Mouse (Mus musculus) olfactory bulb, adult 2 months (tissue): Measurements from ENCODE around the gene Gm43191. TPM values are rescaled to one million over a fixed set of nuclear protein-coding genes. Genes with fewer than 3 reads are reported as not detected.
A peak's percentile ranks its signal among the peaks of the same experiment; 100 is the strongest.

ENCODE experiments used
- H3K27ac ChIP-seq: fragments of 200-500 bp; 2 replicates; pipeline ENCODE4 v1.5.1; 2012; ENCODE audit warnings: low read depth, low read length; ENCODE audit not compliant: insufficient read depth
- H3K4me1 ChIP-seq: fragments of 200-500 bp; 2 replicates; pipeline ENCODE4 v1.6.1; 2012; ENCODE audit warnings: low read length; ENCODE audit not compliant: control insufficient read depth, insufficient read depth
- H3K4me3 ChIP-seq: fragments of 200-500 bp; 2 replicates; pipeline ENCODE4 v1.5.1; 2012; ENCODE audit warnings: mild to moderate bottlenecking, low read depth, low read length, moderate library complexity; ENCODE audit not compliant: insufficient read depth
- CTCF ChIP-seq: fragments of 200-500 bp; IDR thresholded peaks from 2 replicates; pipeline ENCODE4 v1.5.1; 2012; ENCODE audit warnings: low read depth, mild to moderate bottlenecking, low read length, moderate library complexity; ENCODE audit not compliant: insufficient read depth
- POLR2A ChIP-seq: fragments of 200-500 bp; IDR thresholded peaks from 2 replicates; pipeline ENCODE4 v1.6.1; 2012; ENCODE audit warnings: mild to moderate bottlenecking, low read depth, low read length, moderate library complexity; ENCODE audit not compliant: insufficient read depth
- WGBS: fragments of 180-500 bp; shearing (Covaris S2); methylation state at CpG from one replicate; pipeline ENCODE4 v1.1.7; 2018; 5-methylcytosine and 5-hydroxymethylcytosine counted together
- polyA plus RNA-seq: library from polyadenylated mRNA; stranded (reverse); fragments of >200 nt; gene quantifications from 2 replicates; pipeline ENCODE4 v1.2.4, GENCODE M21; 2012; ENCODE audit warnings: low replicate concordance; ENCODE audit not compliant: missing spikeins, insufficient read depth, insufficient read length

The Gm43191 gene
- polyA plus RNA-seq, 1 experiment = not detected

DNA sequence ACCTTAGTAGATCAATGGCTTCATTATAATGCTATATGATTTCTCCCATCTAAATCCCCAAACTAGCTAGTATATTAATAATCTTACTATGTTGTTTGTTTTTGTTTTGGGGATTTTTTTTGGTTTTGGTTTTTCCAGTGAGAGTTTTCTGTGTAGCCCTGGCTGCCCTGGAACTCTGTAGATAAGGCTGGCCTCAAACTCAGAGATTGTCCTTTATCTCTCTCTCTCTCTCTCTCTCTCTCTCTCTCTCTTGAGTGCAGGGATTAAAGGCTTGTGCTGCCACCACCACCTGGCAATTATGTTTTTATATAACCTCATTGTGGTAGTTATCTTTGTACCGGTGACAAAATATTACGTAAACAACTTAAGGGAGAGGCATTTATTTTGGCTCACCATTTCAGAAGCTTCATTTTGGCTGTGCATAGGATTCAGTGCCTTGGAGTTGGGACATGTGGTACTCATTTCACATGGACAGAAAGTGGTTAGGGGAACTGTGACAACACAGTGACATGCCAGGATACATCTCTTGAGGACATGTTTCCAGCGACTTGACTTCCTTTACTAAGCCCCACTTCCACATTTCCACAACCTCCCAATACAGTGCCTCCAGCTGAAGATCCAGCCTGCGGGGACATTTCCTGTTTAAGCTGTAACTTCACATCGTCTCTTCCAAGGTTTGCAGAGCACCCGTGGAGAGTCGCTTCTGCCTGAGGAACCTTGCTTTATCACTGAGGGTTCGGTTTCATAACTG, 65.6 kb downstream of the Gm43191 start:
- no peak overlapping the region for H3K27ac ChIP-seq
- H3K4me1 ChIP-seq = peaks cover 5% of the 10 kb centered on the region
- no peak overlapping the region for H3K4me3 ChIP-seq
- WGBS = 90% methylated on average over 8 of the region's 8 CpGs
- TF ChIP-seq POLR2A = no peak
- no peak for TF ChIP-seq CTCF

DNA sequence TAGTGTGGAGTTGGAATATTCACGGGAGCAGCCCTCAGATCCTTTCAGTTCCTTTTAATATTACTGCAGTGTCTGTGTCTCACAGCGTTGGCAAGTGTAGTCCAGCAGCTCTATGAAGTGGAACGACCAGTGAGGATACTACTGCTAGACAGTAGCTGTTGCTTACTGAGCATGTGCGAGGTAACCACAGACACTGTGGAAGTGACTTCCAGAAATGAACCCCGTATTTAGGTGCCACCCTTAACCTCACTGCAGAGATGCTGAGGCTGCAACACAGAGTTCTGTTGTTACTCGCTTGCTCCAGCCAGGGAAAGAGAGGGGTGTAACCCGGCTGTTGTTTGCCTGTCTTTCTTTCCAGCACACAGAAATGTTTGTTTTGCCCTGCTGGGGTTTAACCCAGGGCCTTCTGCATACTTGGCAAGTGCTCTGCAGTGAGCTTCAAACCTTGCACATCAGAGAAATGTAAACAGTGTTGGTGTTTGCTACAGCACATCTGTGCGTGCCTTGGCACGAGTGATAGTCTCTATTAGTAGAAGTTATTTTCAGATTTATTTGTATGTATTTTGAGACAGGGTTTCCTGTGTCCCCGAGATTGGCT, 66.7 kb downstream of the Gm43191 start, which contains the start of gene Trmt13:
Gene Trmt13, minus strand, starts transcription at position 293 of the 598 bp plus-strand sequence.
- Histone ChIP-seq H3K27ac (no peak within 1 kb of the TSS), H3K4me1 (peaks cover 5% of the 10 kb centered on the region), H3K4me3 (no peak within 1 kb of the TSS)
- WGBS = 46% methylated on average over 10 of the region's 10 CpGs
- TF ChIP-seq CTCF = no peak
- no peak for TF ChIP-seq POLR2A

DNA sequence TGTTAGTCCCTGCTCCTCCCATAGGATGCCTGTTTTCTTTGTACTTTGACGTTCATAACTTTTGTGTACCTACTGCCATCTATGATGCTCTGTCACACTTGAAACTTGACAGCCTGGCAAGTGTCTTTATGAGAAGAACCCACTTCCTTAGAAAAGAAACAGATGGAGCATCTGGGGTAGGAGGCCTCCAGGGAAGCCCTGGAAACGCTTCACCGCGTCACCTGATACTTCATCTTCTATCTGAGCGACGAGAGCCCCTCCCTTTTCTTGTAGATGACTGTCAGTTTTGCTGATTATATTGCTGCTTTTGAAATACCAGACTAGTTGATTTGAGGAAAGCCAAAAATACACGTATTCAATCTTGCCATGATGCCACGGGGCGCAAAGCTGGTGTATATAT, 76.5 kb downstream of the Gm43191 start:
- no peak overlapping the region for H3K4me3 ChIP-seq

DNA sequence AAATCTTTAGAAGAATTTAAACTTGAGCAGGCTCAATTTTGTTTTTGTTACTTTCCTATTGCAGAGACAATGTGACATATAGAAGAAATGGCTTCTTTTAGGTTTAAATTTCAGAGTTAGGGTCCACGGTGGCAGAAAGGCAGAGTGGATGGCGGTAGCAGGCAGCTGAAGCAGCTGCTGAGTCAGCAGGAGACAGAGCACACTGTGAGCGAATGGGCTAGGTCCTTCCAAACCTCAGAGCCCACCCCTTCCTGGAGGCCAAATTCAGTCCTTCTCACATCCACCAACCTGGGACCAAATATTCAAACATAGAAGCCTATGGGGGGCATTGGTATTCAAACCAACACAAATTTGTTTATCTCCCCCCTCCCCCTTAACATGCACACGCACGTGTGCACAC, 79.3 kb downstream of the Gm43191 start:
- no peak overlapping the region for H3K27ac ChIP-seq
- TF ChIP-seq POLR2A (no peak), CTCF (no peak)
- H3K4me3 ChIP-seq = no peak overlapping the region
- no peaks in the 10 kb centered on the region for H3K4me1 ChIP-seq
- WGBS = 95% methylated on average over 5 of the region's 5 CpGs

More for the DNA sequence above, 76.5 kb downstream of the Gm43191 start:
- H3K27ac ChIP-seq = no peak overlapping the region
- TF ChIP-seq CTCF = no peak
- no peak for TF ChIP-seq POLR2A
- H3K4me1 ChIP-seq = no peaks in the 10 kb centered on the region
- 89% methylated on average over 9 of the region's 9 CpGs for WGBS

DNA sequence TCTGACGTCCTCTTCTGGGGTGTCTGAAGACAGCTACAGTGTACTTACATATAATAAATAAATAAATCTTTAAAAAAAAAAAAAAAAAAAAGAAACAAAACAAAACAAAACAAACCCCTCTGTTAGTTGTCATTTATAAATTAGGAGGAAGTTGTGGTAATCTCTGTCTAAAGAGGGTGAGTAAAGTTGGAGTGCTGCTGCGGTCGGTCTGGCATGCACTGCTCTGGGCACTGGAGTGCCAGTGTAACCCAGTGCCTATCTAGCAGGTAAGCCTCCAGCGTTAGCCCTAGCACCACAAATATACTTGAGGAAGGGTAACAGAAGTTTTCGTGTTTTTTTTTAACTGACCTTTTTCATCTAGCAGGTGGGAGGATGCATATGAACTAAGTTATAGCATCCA, 80.1 kb downstream of the Gm43191 start:
- no peak for TF ChIP-seq POLR2A
- no peak for TF ChIP-seq CTCF
- H3K4me3 ChIP-seq = no peak overlapping the region
- no peak overlapping the region for H3K27ac ChIP-seq
- H3K4me1 ChIP-seq = no peaks in the 10 kb centered on the region
- 96% methylated on average over 5 of the region's 5 CpGs for WGBS

DNA sequence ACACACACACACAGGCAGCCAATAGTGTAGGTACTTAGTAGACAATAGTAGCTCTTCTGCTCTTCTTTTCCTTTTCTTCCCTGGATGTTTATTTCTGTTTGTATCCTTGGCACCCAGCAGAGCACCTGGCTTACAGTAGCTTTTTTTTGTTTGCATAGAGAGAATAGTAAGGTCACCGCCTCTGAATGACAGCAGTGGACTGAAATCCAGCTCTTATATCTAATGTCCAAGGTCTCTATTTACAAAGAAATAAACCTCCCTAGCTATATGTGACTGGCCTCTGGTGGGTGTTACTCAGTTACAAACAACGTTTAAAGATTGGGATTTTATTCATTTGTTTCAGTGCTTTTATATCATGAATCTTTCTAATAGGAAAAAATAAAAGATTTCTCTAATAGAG, 81.4 kb downstream of the Gm43191 start:
- Histone ChIP-seq H3K4me3 (no peak overlapping the region), H3K27ac (no peak overlapping the region), H3K4me1 (no peaks in the 10 kb centered on the region)
- WGBS = 87% methylated on average over 2 of the region's 2 CpGs
- TF ChIP-seq POLR2A (no peak), CTCF (no peak)

DNA sequence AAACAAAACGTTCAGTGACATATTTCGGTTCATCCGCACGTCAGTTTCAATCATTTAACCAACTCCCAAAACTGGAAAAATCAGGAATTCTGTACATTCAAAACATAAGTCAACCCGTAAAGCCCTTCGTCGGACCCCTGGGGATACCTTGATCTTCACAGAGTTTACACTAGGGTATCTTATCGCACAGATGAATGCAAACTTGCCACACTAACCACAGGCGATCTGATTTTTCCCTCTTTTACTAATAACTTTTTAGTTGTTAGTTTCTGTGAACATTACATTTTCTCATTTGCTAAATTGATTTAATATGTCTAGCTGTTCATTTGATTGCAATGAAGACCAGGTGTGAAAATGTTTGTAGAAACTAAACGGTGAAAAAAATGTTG, 85.5 kb downstream of the Gm43191 start:
- TF ChIP-seq POLR2A = no peak
- TF ChIP-seq CTCF = no peak
- WGBS = 9% methylated on average over 10 of the region's 10 CpGs
- Histone ChIP-seq H3K4me1 (no peaks in the 10 kb centered on the region), H3K4me3 (peak overlapping the region; percentile 76), H3K27ac (no peak overlapping the region)

DNA sequence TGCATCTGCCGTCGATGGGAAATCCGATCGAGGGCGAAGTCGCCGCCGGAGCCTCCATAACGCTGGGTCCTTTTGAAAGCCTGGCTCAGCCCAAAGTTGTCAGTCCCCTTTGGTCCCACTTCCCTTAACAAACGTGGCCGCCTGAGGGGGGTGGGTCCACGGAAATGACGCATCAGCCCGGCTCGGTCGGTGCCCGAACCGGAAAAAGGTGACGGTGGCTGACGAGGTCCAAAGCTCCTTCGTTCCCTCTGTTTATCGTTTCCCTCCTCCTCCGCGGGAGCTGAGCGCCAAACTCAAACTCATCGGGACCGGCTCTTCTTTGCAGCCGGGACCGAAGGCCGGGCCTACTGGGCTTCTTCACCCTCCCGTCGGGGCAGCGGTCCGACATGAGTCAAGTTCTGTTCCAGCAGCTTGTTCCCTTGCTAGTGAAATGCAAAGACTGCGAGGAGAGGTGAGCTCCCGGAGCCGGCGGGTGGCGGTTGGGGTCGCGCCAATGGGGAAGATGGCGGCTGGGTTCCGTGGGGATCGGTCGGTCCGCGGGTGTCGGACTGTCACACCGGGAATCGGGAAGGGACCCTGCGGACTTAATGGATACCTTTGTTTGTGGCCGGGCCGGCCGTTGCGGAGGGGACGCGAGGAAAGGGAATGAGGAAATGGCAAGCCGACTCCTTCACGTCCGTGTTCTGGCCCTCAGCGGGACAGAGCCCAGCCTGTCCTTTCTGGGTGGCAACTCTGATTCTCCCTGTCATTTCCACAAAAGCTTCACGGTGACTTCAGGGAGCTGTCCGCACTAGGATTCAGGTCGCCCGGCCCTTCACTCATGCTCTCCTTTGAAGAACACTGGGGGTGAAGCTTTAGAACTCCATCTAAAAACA, 86.1 kb downstream of the Gm43191 start, which contains the start of gene Sass6:
Gene Sass6, plus strand, starts transcription at position 255 of the 875 bp plus-strand sequence.
- Histone ChIP-seq H3K4me1 (no peaks in the 10 kb centered on the region), H3K4me3 (peak within 1 kb of the TSS; percentile 76), H3K27ac (peak within 1 kb of the TSS; percentile 82)
- WGBS = under 1% methylated on average over 65 of the region's 65 CpGs
- TF ChIP-seq CTCF (no peak), POLR2A (peak; percentile 39; the same call in 1 of the 2 replicates)

DNA sequence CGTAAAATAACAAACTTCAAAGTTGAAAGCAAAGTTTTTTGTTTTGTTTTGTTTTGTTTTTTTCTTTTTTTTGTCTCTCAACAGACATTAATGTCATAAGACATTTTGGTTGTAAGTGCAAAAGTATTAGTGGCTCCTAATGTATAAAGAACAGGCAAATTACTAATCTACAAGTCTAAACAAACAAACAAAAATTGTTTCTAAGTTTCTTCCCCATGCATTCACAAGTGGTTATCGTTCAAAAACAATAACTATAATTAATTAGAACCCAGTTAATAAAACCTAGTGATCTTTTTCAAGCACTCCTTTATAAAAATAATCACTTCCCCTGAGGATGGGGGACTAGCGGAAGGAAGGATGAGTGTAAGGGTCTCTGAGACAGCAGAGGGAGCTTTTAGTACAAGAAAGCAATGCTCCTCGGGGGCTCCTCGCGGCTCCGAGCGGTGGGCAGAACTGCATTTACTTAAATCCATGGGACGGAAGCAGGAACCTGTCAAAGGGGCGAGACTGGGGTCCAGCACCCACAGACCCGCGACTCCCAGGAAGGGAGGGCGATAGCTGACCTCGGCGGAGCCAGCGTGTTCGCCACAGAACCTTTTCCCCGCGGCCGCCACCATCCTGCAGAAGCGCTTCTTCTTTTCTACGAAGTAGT, 86.9 kb downstream of the Gm43191 start:
- Histone ChIP-seq H3K27ac (peak overlapping the region; percentile 82), H3K4me3 (peak overlapping the region; percentile 76), H3K4me1 (no peaks in the 10 kb centered on the region)
- TF ChIP-seq POLR2A (no peak), CTCF (no peak)
- WGBS = 2% methylated on average over 22 of the region's 22 CpGs

Other genes starting within 250 kb of the Gm43191 start
- gene Rtca, start 173.1 kb downstream of the Gm43191 start, polyA plus RNA-seq = not detected in 2 replicates
- not detected in 2 replicates for gene Dbt, start 168.2 kb downstream of the Gm43191 start, polyA plus RNA-seq
- not detected in 2 replicates for gene Lrrc39, start 118.3 kb downstream of the Gm43191 start, polyA plus RNA-seq
- gene Sass6, start 86.3 kb downstream of the Gm43191 start, polyA plus RNA-seq = not detected in 2 replicates
- not detected in 2 replicates for gene Trmt13, start 66.7 kb downstream of the Gm43191 start, polyA plus RNA-seq
- gene Mfsd14a, start 18.6 kb downstream of the Gm43191 start, polyA plus RNA-seq = not detected in 2 replicates
- not detected in 2 replicates for gene Slc35a3, start 31.6 kb upstream of the Gm43191 start, polyA plus RNA-seq
- gene Agl, start 126.9 kb upstream of the Gm43191 start, polyA plus RNA-seq = not detected in 2 replicates
- not detected in 2 replicates for gene Frrs1, start 178.2 kb upstream of the Gm43191 start, polyA plus RNA-seq